Mouse (Mus musculus): ENCODE measurements around the gene Recql5. TPM values are rescaled to one million over a fixed set of nuclear protein-coding genes. Genes with fewer than 3 reads are reported as not detected.
A peak's percentile ranks its signal among the peaks of the same experiment; 100 is the strongest.

Recql5 gene
- total and polyA plus RNA-seq, 3 experiments = 6.8 to 10.2 (median 7.4) TPM

DNA sequence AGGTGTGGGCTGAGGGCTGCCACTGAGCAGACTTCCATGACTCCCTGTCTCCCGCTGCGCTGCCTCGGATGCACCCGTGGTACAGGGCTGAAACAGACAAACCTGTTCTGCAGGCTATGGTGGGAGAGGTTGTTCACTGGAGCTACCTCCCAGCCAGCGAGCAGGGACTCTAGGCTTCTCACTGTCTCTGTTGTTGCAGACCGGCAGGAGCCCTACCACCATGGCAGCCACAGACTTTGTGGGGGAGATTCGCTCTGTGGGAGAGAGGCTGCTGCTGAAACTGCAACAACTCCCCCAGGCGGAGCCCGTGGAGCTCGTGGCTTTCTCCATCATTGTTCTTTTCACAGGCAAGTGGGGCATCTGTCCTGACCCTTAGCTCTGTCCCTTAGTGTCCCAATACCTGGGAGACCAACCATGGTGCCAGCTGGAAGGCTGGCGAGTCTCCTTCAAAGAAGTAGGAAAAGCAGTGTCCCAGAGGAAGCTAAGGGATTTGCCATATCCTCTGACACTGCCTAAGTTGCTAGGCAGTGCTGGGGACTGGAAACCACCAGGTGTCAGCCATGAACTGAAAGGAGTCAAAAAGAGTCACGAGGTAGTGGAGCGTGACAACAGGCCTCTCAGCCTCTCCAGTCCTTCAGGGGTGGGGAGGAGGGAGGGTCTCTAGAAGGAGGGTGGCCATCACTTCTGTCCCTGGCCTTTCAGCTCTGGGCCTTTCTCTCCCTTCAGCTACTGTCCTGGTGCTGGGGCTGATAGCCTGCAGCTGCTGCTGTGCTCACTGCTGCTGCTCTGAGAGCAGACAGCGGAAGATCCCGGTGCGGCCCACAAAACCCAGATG lies 28.1 kb downstream of the Recql5 start:
- no peak overlapping the region for H3K9ac ChIP-seq (ENCODE audit: low read depth, low read length)
- 71% methylated on average over 16 of the region's 16 CpGs for WGBS
- TF ChIP-seq POLR2A (IDR thresholded peaks at IDR 0.05; ENCODE audit: insufficient read depth, low read depth, low read length) = no peak
- peak; percentile 44; the same call in 1 of the 2 replicates for TF ChIP-seq EP300 (IDR thresholded peaks at IDR 0.05; ENCODE audit: insufficient read depth, low read depth, low read length)
- no peaks in the 10 kb centered on the region for H3K79me2 ChIP-seq (replicated peaks; ENCODE audit: control insufficient read depth, insufficient read depth, low read length)
- no peak overlapping the region; the same call in 1 of the 2 replicates for H3K27ac ChIP-seq
- no peak overlapping the region for H3K4me3 ChIP-seq
- intact Hi-C loops (cut with DNase I) = no loop called here
- DNase-seq = no peak
- no peaks in the 10 kb centered on the region; the same call in 1 of the 2 replicates for H3K36me3 ChIP-seq (ENCODE audit: control insufficient read depth, insufficient read depth, low read length)
- H3K4me1 ChIP-seq (ENCODE audit: control insufficient read depth, insufficient read depth, low read length) = peaks cover 19% of the 10 kb centered on the region
- no peaks in the 10 kb centered on the region for H3K27me3 ChIP-seq (ENCODE audit: control insufficient read depth, insufficient read depth, low read length)

DNA sequence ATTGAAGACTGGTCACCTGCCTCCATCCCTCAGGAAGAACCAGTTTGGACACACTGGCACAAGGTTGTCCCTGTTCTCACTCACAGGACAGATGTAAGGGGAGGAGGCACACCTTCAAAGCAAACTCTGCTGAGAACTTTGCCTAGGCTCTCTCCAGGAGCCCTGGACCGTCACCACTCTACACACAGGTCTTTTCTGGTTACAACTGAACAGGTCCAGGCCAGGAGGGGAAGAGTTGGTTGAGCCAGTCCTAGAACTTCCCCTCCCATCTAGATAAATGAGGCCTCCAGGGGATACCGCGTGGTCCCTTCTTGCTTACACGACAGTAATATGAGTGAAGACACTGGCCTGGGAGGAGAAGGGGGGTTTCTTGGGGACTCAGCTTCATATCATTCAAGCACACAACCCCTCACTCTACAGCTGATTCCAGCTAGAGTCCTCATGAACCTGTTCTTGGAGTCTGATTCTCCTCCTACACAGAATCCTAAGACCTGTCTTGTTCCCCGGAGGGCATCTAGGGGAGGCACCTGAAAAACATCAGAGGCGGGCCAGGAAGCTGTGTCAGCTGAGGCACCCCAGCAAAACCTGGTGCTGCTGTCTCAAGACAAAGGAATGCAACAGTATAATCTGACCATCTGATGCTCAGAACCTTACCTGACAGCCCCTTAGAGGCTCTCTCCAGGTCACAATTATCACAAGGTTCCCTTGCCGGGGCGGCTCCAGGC lies 28.9 kb downstream of the Recql5 start:
- H3K4me3 ChIP-seq = no peak overlapping the region
- H3K27ac ChIP-seq = peak overlapping the region; percentile 64
- no peak overlapping the region for H3K9ac ChIP-seq (ENCODE audit: low read depth, low read length)
- H3K79me2 ChIP-seq (replicated peaks; ENCODE audit: control insufficient read depth, insufficient read depth, low read length) = no peaks in the 10 kb centered on the region
- no peaks in the 10 kb centered on the region; the same call in 1 of the 2 replicates for H3K36me3 ChIP-seq (ENCODE audit: control insufficient read depth, insufficient read depth, low read length)
- TF ChIP-seq POLR2A (IDR thresholded peaks at IDR 0.05; ENCODE audit: insufficient read depth, low read depth, low read length) (no peak), EP300 (IDR thresholded peaks at IDR 0.05; ENCODE audit: insufficient read depth, low read depth, low read length) (no peak), CTCF (IDR thresholded peaks at IDR 0.05) (no peak)
- peaks cover 19% of the 10 kb centered on the region for H3K4me1 ChIP-seq (ENCODE audit: control insufficient read depth, insufficient read depth, low read length)
- no peaks in the 10 kb centered on the region for H3K27me3 ChIP-seq (ENCODE audit: control insufficient read depth, insufficient read depth, low read length)
- intact Hi-C loops (cut with DNase I) = no loop called here
- 74% methylated on average over 8 of the region's 8 CpGs for WGBS
- no peak for DNase-seq

DNA sequence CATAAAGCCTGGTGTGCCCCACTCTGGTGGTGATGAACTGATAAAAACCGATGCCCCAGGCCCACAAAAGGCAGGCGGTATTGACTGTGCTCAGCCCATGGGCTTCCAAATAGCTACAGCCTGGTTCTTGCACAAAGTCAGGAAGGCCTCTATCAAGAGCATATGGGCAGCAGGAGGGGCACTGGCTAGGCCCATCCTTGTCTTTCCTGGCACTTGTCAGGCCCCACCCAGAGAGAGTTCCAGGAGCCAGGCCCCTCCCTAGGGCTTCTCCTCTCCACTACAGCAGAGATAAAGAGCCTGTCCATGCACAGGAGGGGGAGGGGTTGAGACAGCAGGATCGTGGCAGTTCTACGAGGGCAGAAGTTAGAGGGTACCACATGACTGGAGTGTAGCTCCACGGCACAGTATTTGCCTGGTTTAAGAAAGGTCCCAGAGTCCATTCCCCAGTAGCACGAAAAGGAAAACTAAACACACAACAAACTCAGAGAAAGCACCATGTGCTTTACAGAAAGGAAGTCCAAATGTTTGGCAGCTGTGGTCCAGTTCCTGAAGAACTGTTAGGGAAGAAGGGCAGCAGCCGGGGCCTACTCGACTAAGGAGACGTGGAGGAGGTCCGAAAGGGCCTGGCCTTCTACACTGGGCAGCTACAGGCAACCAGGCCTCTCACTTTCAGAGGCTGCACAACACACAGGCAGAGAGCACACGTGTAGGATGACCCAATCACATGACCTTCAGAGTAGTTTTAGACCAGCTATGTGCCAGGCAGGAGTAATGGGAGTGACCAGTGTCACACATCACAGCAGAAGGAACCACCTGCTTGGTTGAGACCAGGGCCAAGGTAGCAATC lies 29.7 kb downstream of the Recql5 start:
- peak; percentile 44 to 74 for DNase-seq
- Histone ChIP-seq H3K9ac (ENCODE audit: low read depth, low read length) (peak overlapping the region; percentile 19), H3K27me3 (ENCODE audit: control insufficient read depth, insufficient read depth, low read length) (no peaks in the 10 kb centered on the region), H3K36me3 (ENCODE audit: control insufficient read depth, insufficient read depth, low read length) (no peaks in the 10 kb centered on the region; the same call in 1 of the 2 replicates), H3K4me3 (no peak overlapping the region), H3K27ac (peak overlapping the region; percentile 64), H3K79me2 (replicated peaks; ENCODE audit: control insufficient read depth, insufficient read depth, low read length) (no peaks in the 10 kb centered on the region), H3K4me1 (ENCODE audit: control insufficient read depth, insufficient read depth, low read length) (peaks cover 19% of the 10 kb centered on the region)
- WGBS = 22% methylated on average over 11 of the region's 11 CpGs
- intact Hi-C loops (cut with DNase I) = no loop called here
- no peak for TF ChIP-seq CTCF (IDR thresholded peaks at IDR 0.05)
- peak; percentile 29; the same call in 1 of the 2 replicates for TF ChIP-seq POLR2A (IDR thresholded peaks at IDR 0.05; ENCODE audit: insufficient read depth, low read depth, low read length)
- TF ChIP-seq EP300 (IDR thresholded peaks at IDR 0.05; ENCODE audit: insufficient read depth, low read depth, low read length) = peak; percentile 59

DNA sequence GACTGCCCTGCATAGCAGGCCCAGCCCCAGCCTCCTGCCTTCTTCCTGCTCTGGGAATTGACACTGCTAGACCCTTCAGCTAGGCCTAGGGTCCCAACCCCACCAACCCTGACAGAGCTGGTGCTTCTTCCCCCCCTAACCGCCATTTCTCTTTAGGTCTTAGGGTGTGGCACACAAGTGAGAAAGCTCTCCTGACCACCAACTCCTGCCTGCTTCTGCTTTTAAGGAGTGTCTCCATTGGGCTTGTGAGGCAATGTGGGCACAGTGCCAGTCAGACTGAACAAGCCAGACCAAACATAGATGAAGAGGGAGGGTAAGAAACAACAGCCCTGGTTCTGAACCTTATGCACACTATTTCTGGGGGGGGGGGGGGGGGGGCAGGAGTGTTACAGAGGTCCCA lies 30.4 kb downstream of the Recql5 start:
- peak; percentile 62 to 71 for DNase-seq
- TF ChIP-seq EP300 (IDR thresholded peaks at IDR 0.05; ENCODE audit: insufficient read depth, low read depth, low read length) (0 out of 2 replicates have a peak, but pooled peaks have one; percentile 2), POLR2A (IDR thresholded peaks at IDR 0.05; ENCODE audit: insufficient read depth, low read depth, low read length) (no peak), CTCF (IDR thresholded peaks at IDR 0.05) (no peak)
- 24% methylated on average over 1 of the region's 1 CpGs for WGBS

DNA sequence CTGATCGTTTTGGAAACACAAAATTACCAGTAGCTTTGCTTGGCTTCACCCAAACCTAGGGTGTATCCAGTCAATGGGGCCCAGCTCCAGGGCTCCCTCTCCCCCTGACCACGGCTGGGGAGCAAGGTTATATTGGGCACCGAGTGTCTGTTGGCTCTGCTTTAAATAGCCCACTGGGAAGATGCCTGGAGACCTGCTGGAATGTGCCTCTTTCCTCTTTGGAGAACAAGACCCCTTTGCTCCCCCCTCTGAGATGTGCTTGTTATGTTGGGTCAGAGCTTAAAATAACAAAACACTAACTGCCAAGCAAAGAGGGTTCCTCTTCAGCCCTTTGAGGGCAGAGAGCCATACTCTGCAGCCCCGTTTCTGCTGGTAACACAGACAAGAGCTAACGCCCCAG lies 31.1 kb downstream of the Recql5 start:
- Histone ChIP-seq H3K27ac (peak overlapping the region; percentile 88), H3K4me3 (peak overlapping the region; percentile 4; the same call in 1 of the 2 replicates), H3K9ac (ENCODE audit: low read depth, low read length) (peak overlapping the region; percentile 39; the same call in 1 of the 2 replicates), H3K79me2 (replicated peaks; ENCODE audit: control insufficient read depth, insufficient read depth, low read length) (no peaks in the 10 kb centered on the region), H3K36me3 (ENCODE audit: control insufficient read depth, insufficient read depth, low read length) (no peaks in the 10 kb centered on the region; the same call in 1 of the 2 replicates), H3K27me3 (ENCODE audit: control insufficient read depth, insufficient read depth, low read length) (no peaks in the 10 kb centered on the region), H3K4me1 (ENCODE audit: control insufficient read depth, insufficient read depth, low read length) (peaks cover 19% of the 10 kb centered on the region)
- intact Hi-C loops (cut with DNase I) = no loop called here
- WGBS = 45% methylated on average over 5 of the region's 5 CpGs
- TF ChIP-seq EP300 (IDR thresholded peaks at IDR 0.05; ENCODE audit: insufficient read depth, low read depth, low read length) = peak; percentile 46; the same call in 1 of the 2 replicates
- no peak for TF ChIP-seq CTCF (IDR thresholded peaks at IDR 0.05)
- TF ChIP-seq POLR2A (IDR thresholded peaks at IDR 0.05; ENCODE audit: insufficient read depth, low read depth, low read length) = peak; percentile 50; the same call in 1 of the 2 replicates
- DNase-seq = peak in 1 of 2 experiments; percentile 66

More for the DNA sequence above, 30.4 kb downstream of the Recql5 start:
- Histone ChIP-seq H3K4me3 (no peak overlapping the region), H3K79me2 (replicated peaks; ENCODE audit: control insufficient read depth, insufficient read depth, low read length) (no peaks in the 10 kb centered on the region), H3K36me3 (ENCODE audit: control insufficient read depth, insufficient read depth, low read length) (no peaks in the 10 kb centered on the region; the same call in 1 of the 2 replicates), H3K27me3 (ENCODE audit: control insufficient read depth, insufficient read depth, low read length) (no peaks in the 10 kb centered on the region), H3K4me1 (ENCODE audit: control insufficient read depth, insufficient read depth, low read length) (peaks cover 19% of the 10 kb centered on the region), H3K27ac (peak overlapping the region; percentile 88), H3K9ac (ENCODE audit: low read depth, low read length) (peak overlapping the region; percentile 24)
- intact Hi-C loops (cut with DNase I) = no loop called here

Measured in heart, adult 2 months (tissue).